9 mouse cellular contexts compared by ENCODE assay signal in the genomic region with DNA sequence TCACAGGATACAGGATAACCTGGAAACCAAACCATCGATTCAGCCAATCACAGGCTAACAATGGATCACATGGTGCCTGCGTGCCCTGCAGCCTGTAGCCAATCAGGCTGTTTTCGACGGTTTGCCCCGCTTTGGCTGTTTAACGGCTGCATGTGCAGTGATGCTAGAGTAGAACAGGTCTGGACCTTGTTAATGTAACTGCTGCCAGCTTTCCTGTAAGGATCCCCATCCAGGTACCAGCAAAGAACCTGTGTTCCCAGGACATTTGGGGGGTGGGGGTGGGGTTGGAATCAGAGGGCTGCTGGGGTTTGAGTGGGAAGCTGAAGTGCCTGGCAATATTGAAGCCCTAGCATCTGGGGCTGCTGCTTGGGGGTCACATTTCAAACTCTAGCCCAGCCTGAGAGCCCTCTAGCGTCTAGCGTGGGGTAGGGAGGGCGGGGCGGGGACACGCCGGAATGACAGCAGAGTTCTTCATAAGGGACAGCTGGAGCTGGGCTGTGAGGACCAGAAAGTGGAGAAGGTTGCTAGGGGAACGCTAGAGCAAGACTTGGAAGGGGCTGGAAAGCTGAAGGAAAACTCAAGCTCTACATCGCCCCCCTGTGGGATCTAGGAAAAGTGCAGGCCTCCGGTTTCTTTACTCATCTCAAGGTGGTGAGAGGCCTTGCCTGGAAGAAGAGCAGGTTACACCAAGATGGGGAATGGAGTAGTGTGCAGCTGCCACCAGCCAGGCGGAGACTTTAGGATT. TPM values are rescaled to one million over a fixed set of nuclear protein-coding genes. Genes with fewer than 3 reads are reported as not detected.
DNase-seq lines count a peak whose midpoint lies in the region; ATAC-seq and TF ChIP-seq lines count a peak whose summit lies in the region.
"Had no signal": no experiment of that assay in that cellular context is flagged by ENCODE, and none has a peak within 500 bp of the region (broad histone marks: within the 10 kb centered on the region; RNA-seq: fewer than 3 reads in every experiment).

No protein-coding gene starts in this region.

- H3K9ac ChIP-seq in heart, embryonic 15.5 days = no peak overlapping the region
- H3K9ac ChIP-seq in lung, embryonic 14.5 days = no peak overlapping the region

- no peak overlapping the region for H3K4me3 ChIP-seq in heart, embryonic 15.5 days
- no peak overlapping the region for H3K4me3 ChIP-seq in lung, embryonic 14.5 days (ENCODE audit: low read depth, low read length)
- H3K4me3 ChIP-seq: erythroblast, embryonic 14.5 days had no signal

- peak; percentile 33 for DNase-seq in 416B (ENCODE audit: low read depth)
- DNase-seq in R1 (ENCODE audit: low read depth, low spot score) = peak; percentile 94
- peak; percentile 88 for DNase-seq in embryo, embryonic 10.5 days (ENCODE audit: low spot score)
- DNase-seq in kidney, postnatal 4 days = peak; percentile 54 to 68
- peak; percentile 77 for DNase-seq in lung, embryonic 14.5 days
- peak; percentile 31 for DNase-seq in retina, postnatal 7 days (ENCODE audit: low read depth, low spot score)
- no peak for DNase-seq in spleen, postnatal 14 days (ENCODE audit: low spot score in 2 of 2)

- 26% methylated on average over 16 of the region's 16 CpGs for WGBS in heart, embryonic 15.5 days
- WGBS in lung, embryonic 14.5 days = 22% methylated on average over 16 of the region's 16 CpGs

- H3K27me3 ChIP-seq in heart, embryonic 15.5 days = peaks cover 5% of the 10 kb centered on the region; the same call in 1 of the 2 replicates
- H3K27me3 ChIP-seq in lung, embryonic 14.5 days (ENCODE audit: insufficient read depth, low read length) = no peaks in the 10 kb centered on the region

- no peak for ATAC-seq in heart, embryonic 15.5 days (replicated peaks; ENCODE audit: insufficient number of reproducible peaks, insufficient read depth, low FRiP score, low read depth)
- ATAC-seq in lung, embryonic 14.5 days (ENCODE audit: insufficient read depth) = peak; percentile 85; the same call in 1 of the 2 replicates

- peak overlapping the region; percentile 26; the same call in 1 of the 2 replicates for H3K4me2 ChIP-seq in heart, embryonic 15.5 days
- H3K4me2 ChIP-seq in lung, embryonic 14.5 days = peak overlapping the region; percentile 37; the same call in 1 of the 2 replicates

- no peak overlapping the region for H3K27ac ChIP-seq in heart, embryonic 15.5 days
- no peak overlapping the region for H3K27ac ChIP-seq in lung, embryonic 14.5 days (ENCODE audit: low read depth)

- H3K36me3 ChIP-seq in heart, embryonic 15.5 days = no peaks in the 10 kb centered on the region
- H3K36me3 ChIP-seq in lung, embryonic 14.5 days (ENCODE audit: insufficient read depth) = no peaks in the 10 kb centered on the region

- no peaks in the 10 kb centered on the region for H3K9me3 ChIP-seq in heart, embryonic 15.5 days (replicated peaks)
- H3K9me3 ChIP-seq in lung, embryonic 14.5 days (ENCODE audit: low read depth, low read length) = no peaks in the 10 kb centered on the region

- TF ChIP-seq CTCF in lung, embryonic 14.5 days (IDR thresholded peaks at IDR 0.05; ENCODE audit: low read depth) = peak; percentile 71

- H3K4me1 ChIP-seq in heart, embryonic 15.5 days (replicated peaks) = no peaks in the 10 kb centered on the region
- H3K4me1 ChIP-seq in lung, embryonic 14.5 days (ENCODE audit: insufficient read depth) = no peaks in the 10 kb centered on the region

RNA-seq across cellular contexts. Expression of a gene that starts 16.5 kb away (rescaled TPM):
- 16.8 and 21.6 TPM in 2 replicates for polyA plus RNA-seq in heart, embryonic 15.5 days (2015; fragmentation: Nextera tagmentation; extraction: Ambion mirVana)
- polyA plus RNA-seq in lung, embryonic 14.5 days (2014; fragmentation: Nextera tagmentation; extraction: Ambion mirVana) = 38.8 and 39.1 TPM in 2 replicates

Comparison
In these comparisons a context has a peak if more than half of its experiments do, and no peak if none do; other contexts are left out.
1. DNase-seq: peak in 416B (single experiment), R1 (single experiment), embryo, embryonic 10.5 days (single experiment), kidney, postnatal 4 days (2 of 2), lung, embryonic 14.5 days (single experiment) and retina, postnatal 7 days (single experiment); none in spleen, postnatal 14 days (0 of 2).